9 mouse cellular contexts compared by ENCODE assay signal in genomic region chr10:94378383-94378782, GRCm38 (mm10).
DNase-seq lines count a peak whose midpoint lies in the region; ATAC-seq lines count a peak whose summit lies in the region.
"Had no signal": no experiment of that assay in that cellular context is flagged by ENCODE, and none has a peak within 500 bp of the region (broad histone marks: within the 10 kb centered on the region; RNA-seq: fewer than 3 reads in every experiment).

No protein-coding gene starts in this region.

- WGBS in hindbrain, embryonic 13.5 days = 62% methylated on average over 13 of the region's 13 CpGs
- 79% methylated on average over 13 of the region's 13 CpGs for WGBS in hindbrain, embryonic 12.5 days
- WGBS in heart, embryonic 12.5 days = 53% methylated on average over 13 of the region's 13 CpGs
- 14% methylated on average over 13 of the region's 13 CpGs for WGBS in liver, embryonic 15.5 days (ENCODE audit: insufficient replicate concordance)

- no peaks in the 10 kb centered on the region for H3K27me3 ChIP-seq in hindbrain, embryonic 13.5 days
- H3K27me3 ChIP-seq in hindbrain, embryonic 12.5 days = no peaks in the 10 kb centered on the region
- no peaks in the 10 kb centered on the region for H3K27me3 ChIP-seq in heart, embryonic 12.5 days (replicated peaks)
- no peaks in the 10 kb centered on the region for H3K27me3 ChIP-seq in liver, embryonic 15.5 days

- H3K4me1 ChIP-seq in hindbrain, embryonic 13.5 days (replicated peaks) = peaks cover 49% of the 10 kb centered on the region
- peaks cover 18% of the 10 kb centered on the region for H3K4me1 ChIP-seq in hindbrain, embryonic 12.5 days
- H3K4me1 ChIP-seq in heart, embryonic 12.5 days (replicated peaks) = peaks cover 13% of the 10 kb centered on the region
- peaks cover 3% of the 10 kb centered on the region; the same call in 1 of the 2 replicates for H3K4me1 ChIP-seq in liver, embryonic 15.5 days (replicated peaks)

- peak; percentile 68 for ATAC-seq in hindbrain, embryonic 13.5 days (ENCODE audit: low FRiP score)
- no peak for ATAC-seq in hindbrain, embryonic 12.5 days (ENCODE audit: low FRiP score)
- no peak for ATAC-seq in heart, embryonic 12.5 days (ENCODE audit: insufficient number of reproducible peaks, low FRiP score)
- peak; percentile 37; the same call in 1 of the 2 replicates for ATAC-seq in liver, embryonic 15.5 days (ENCODE audit: insufficient read depth)
- peak; percentile 79 for ATAC-seq in neutrophil, adult 5-6 weeks (ENCODE audit: extremely low read depth, insufficient number of reproducible peaks, low FRiP score, poor library complexity, severe bottlenecking)

- H3K4me3 ChIP-seq in hindbrain, embryonic 13.5 days = no peak overlapping the region
- no peak overlapping the region for H3K4me3 ChIP-seq in hindbrain, embryonic 12.5 days
- H3K4me3 ChIP-seq in heart, embryonic 12.5 days = no peak overlapping the region
- H3K4me3 ChIP-seq in liver, embryonic 15.5 days (replicated peaks) = peak overlapping the region; percentile 22; the same call in 1 of the 2 replicates
- H3K4me3 ChIP-seq: myocyte had no signal

- H3K36me3 ChIP-seq in hindbrain, embryonic 13.5 days = no peaks in the 10 kb centered on the region
- H3K36me3 ChIP-seq in hindbrain, embryonic 12.5 days = no peaks in the 10 kb centered on the region
- no peaks in the 10 kb centered on the region for H3K36me3 ChIP-seq in heart, embryonic 12.5 days
- no peaks in the 10 kb centered on the region for H3K36me3 ChIP-seq in liver, embryonic 15.5 days (replicated peaks)

- DNase-seq in cerebellum, postnatal 36 days = peak; percentile 78 to 81
- peak; percentile 89 for DNase-seq in kidney, postnatal 14 days
- peak; percentile 68 for DNase-seq in testis, postnatal 14 days (ENCODE audit: low spot score)

- H3K9ac ChIP-seq in hindbrain, embryonic 13.5 days = no peak overlapping the region
- H3K9ac ChIP-seq in hindbrain, embryonic 12.5 days = no peak overlapping the region
- H3K9ac ChIP-seq in heart, embryonic 12.5 days = no peak overlapping the region
- no peak overlapping the region for H3K9ac ChIP-seq in liver, embryonic 15.5 days

- H3K4me2 ChIP-seq in hindbrain, embryonic 13.5 days = no peak overlapping the region
- no peak overlapping the region for H3K4me2 ChIP-seq in hindbrain, embryonic 12.5 days (replicated peaks)
- H3K4me2 ChIP-seq in heart, embryonic 12.5 days = peak overlapping the region; percentile 13; the same call in 1 of the 2 replicates
- H3K4me2 ChIP-seq in liver, embryonic 15.5 days = peak overlapping the region; percentile 48

- H3K9me3 ChIP-seq in hindbrain, embryonic 13.5 days = peaks cover 4% of the 10 kb centered on the region; the same call in 1 of the 2 replicates
- no peaks in the 10 kb centered on the region for H3K9me3 ChIP-seq in hindbrain, embryonic 12.5 days (replicated peaks)
- H3K9me3 ChIP-seq in heart, embryonic 12.5 days (replicated peaks) = peaks cover 3% of the 10 kb centered on the region; the same call in 1 of the 2 replicates
- H3K9me3 ChIP-seq in liver, embryonic 15.5 days (replicated peaks) = no peaks in the 10 kb centered on the region

- peak overlapping the region; percentile 76 for H3K27ac ChIP-seq in hindbrain, embryonic 13.5 days
- no peak overlapping the region for H3K27ac ChIP-seq in hindbrain, embryonic 12.5 days
- H3K27ac ChIP-seq in heart, embryonic 12.5 days (ENCODE audit: poor library complexity, severe bottlenecking) = no peak overlapping the region
- no peak overlapping the region for H3K27ac ChIP-seq in liver, embryonic 15.5 days (replicated peaks)

Comparison
In these comparisons a context has a peak if more than half of its experiments do, and no peak if none do; other contexts are left out.
1. ATAC-seq: peak in hindbrain, embryonic 13.5 days (single experiment), liver, embryonic 15.5 days (single experiment) and neutrophil, adult 5-6 weeks (single experiment); none in hindbrain, embryonic 12.5 days (single experiment) and heart, embryonic 12.5 days (single experiment).
2. H3K4me2 ChIP-seq: peak in heart, embryonic 12.5 days (single experiment) and liver, embryonic 15.5 days (single experiment); none in hindbrain, embryonic 13.5 days (single experiment) and hindbrain, embryonic 12.5 days (single experiment).
3. Peak in every context shown above with its lines, with median percentiles within 50 percentile points of each other: DNase-seq.